Mouse (Mus musculus) Patski (cell line): ENCODE data around the gene A930017K11Rik. TPM values are rescaled to one million over a fixed set of nuclear protein-coding genes. Genes with fewer than 3 reads are reported as not detected.

Source experiments
- ATAC-seq: fragments of 100-300 bp; one replicate; pipeline ENCODE4 v1.8.0; 2021
- CTCF ChIA-PET: fragments of 350-600 bp; sonication (Branson Sonifier 250); formaldehyde crosslinking; loops from one replicate; lab custom pipeline; 2022; ENCODE audit warnings: inconsistent platforms; lab: Charles Lee
- POLR2A ChIA-PET: fragments of 350-600 bp; sonication (Branson Sonifier 250); formaldehyde crosslinking; loops from one replicate; lab custom pipeline; 2022; ENCODE audit warnings: antibody characterized with exemption, inconsistent platforms; lab: Charles Lee
- DNase-seq: peaks from one replicate; pipeline ENCODE4 v3.0.0-alpha.2; 2011; ENCODE audit warnings: low read depth, low spot score
- H3K27me3 ChIP-seq: fragments of 371-371 bp; one replicate; pipeline ENCODE4 v1.5.1; 2021
- CTCF ChIP-seq: fragments of 100-300 bp; IDR thresholded peaks from one replicate; pipeline ENCODE4 v1.5.1; 2021
- in situ Hi-C: fragments of 300-500 bp; cut with MboI; formaldehyde crosslinking; loops from 3 replicates; pipeline ENCODE4 v1.11.1; 2018; ENCODE audit warnings: low pct_unique_long_range_greater_than_20kb, mixed read lengths
- polyA plus RNA-seq: library from polyadenylated mRNA; unstranded; gene quantifications from one replicate; pipeline ENCODE4 v1.2.3, GENCODE M21; 2021

Gene A930017K11Rik
- polyA plus RNA-seq, 1 experiment from 2014 or later: 0.08 TPM

- CTCF ChIA-PET: no interaction called here
- no peak for TF ChIP-seq CTCF
- in situ Hi-C loops: no loop called here
- H3K27me3 ChIP-seq: no peaks in the 10 kb centered on the region
- POLR2A ChIA-PET: no interaction called here
- no peak for DNase-seq
- no peak for ATAC-seq
These were observed 38.1 kb downstream of the A930017K11Rik start for GRCm38 (mm10) chr17:25914295-25914694.

- DNase-seq: no peak
These were observed 38.5 kb downstream of the A930017K11Rik start for GRCm38 (mm10) chr17:25913877-25914275.

GRCm38 (mm10) chr17:25913186-25913876 is 39.0 kb downstream of the A930017K11Rik start:
- POLR2A ChIA-PET: no interaction called here
- ATAC-seq: no peak

More at GRCm38 (mm10) chr17:25913877-25914275, 38.5 kb downstream of the A930017K11Rik start:
- ChIA-PET POLR2A (no interaction called here), CTCF (no interaction called here)
- no peak for TF ChIP-seq CTCF
- no peak for ATAC-seq
- in situ Hi-C loops: no loop called here
- H3K27me3 ChIP-seq: no peaks in the 10 kb centered on the region

GRCm38 (mm10) chr17:25911816-25912215 is 40.5 kb downstream of the A930017K11Rik start:
- POLR2A ChIA-PET: no interaction called here
- CTCF ChIA-PET: interaction anchor here (2.4 kb wide), 1 partner anchor 17 kb away, joined by 14 read pairs; no protein-coding TSS in a partner anchor
- DNase-seq (no peak), ATAC-seq (no peak)
- no peak for TF ChIP-seq CTCF
- in situ Hi-C loops: no loop called here
- no peaks in the 10 kb centered on the region for H3K27me3 ChIP-seq

More at GRCm38 (mm10) chr17:25913186-25913876, 39.0 kb downstream of the A930017K11Rik start:
- no peak for DNase-seq
- no peaks in the 10 kb centered on the region for H3K27me3 ChIP-seq
- no peak for TF ChIP-seq CTCF
- CTCF ChIA-PET: no interaction called here
- in situ Hi-C loops: no loop called here

GRCm38 (mm10) chr17:25907640-25908039 is 44.7 kb downstream of the A930017K11Rik start:
- CTCF ChIA-PET: interaction anchor here (1.0 to 2.4 kb wide), 2 partner anchors 11 to 14 kb away, joined by 3 to 6 read pairs; no protein-coding TSS in a partner anchor
- in situ Hi-C loops: no loop called here
- no peak for TF ChIP-seq CTCF
- ATAC-seq (no peak), DNase-seq (no peak)
- H3K27me3 ChIP-seq: no peaks in the 10 kb centered on the region
- POLR2A ChIA-PET: no interaction called here

- CTCF ChIA-PET: interaction anchor here (1.3 to 2.9 kb wide), 2 partner anchors 9 to 109 kb away, joined by 3 to 12 read pairs; no protein-coding TSS in a partner anchor
- no peak for TF ChIP-seq CTCF
- POLR2A ChIA-PET: no interaction called here
These were observed 49.3 kb downstream of the A930017K11Rik start for GRCm38 (mm10) chr17:25903061-25903460.

GRCm38 (mm10) chr17:25900193-25900592 is 52.2 kb downstream of the A930017K11Rik start:
- DNase-seq: no peak
- no peaks in the 10 kb centered on the region for H3K27me3 ChIP-seq
- in situ Hi-C loops: no loop called here

More at GRCm38 (mm10) chr17:25903061-25903460, 49.3 kb downstream of the A930017K11Rik start:
- no peak for ATAC-seq
- in situ Hi-C loops: no loop called here
- DNase-seq: no peak
- H3K27me3 ChIP-seq: no peaks in the 10 kb centered on the region

More at GRCm38 (mm10) chr17:25900193-25900592, 52.2 kb downstream of the A930017K11Rik start:
- ATAC-seq: no peak
- ChIA-PET CTCF (no interaction called here), POLR2A (no interaction called here)
- peak; percentile 29 for TF ChIP-seq CTCF

Other genes with a start within 250 kb of the A930017K11Rik start
- not detected for gene Gng13, start 235.4 kb downstream of the A930017K11Rik start, polyA plus RNA-seq
- 13.0 TPM for gene Chtf18, start 225.1 kb downstream of the A930017K11Rik start, polyA plus RNA-seq
- gene Rpusd1, start 224.9 kb downstream of the A930017K11Rik start, polyA plus RNA-seq: 18.5 TPM
- gene Mslnl, start 216.5 kb downstream of the A930017K11Rik start, polyA plus RNA-seq: not detected
- 0.99 TPM for gene Msln, start 198.2 kb downstream of the A930017K11Rik start, polyA plus RNA-seq
- 44.9 TPM for gene Narfl, start 178.8 kb downstream of the A930017K11Rik start, polyA plus RNA-seq
- gene Haghl, start 166.9 kb downstream of the A930017K11Rik start, polyA plus RNA-seq: 108 TPM
- 0.30 TPM for gene Ccdc78, start 166.0 kb downstream of the A930017K11Rik start, polyA plus RNA-seq
- gene Fam173a, start 159.7 kb downstream of the A930017K11Rik start, polyA plus RNA-seq: 73.5 TPM
- 0.09 TPM for gene AC134908.4, start 156.9 kb downstream of the A930017K11Rik start, polyA plus RNA-seq
- 39.8 TPM for gene Metrn, start 155.4 kb downstream of the A930017K11Rik start, polyA plus RNA-seq
- 4.0 TPM for gene Fbxl16, start 143.5 kb downstream of the A930017K11Rik start, polyA plus RNA-seq
- gene Wdr24, start 128.9 kb downstream of the A930017K11Rik start, polyA plus RNA-seq: 29.9 TPM
- 22.9 TPM for gene Jmjd8, start 123.7 kb downstream of the A930017K11Rik start, polyA plus RNA-seq
- 188 TPM for gene Stub1, start 119.2 kb downstream of the A930017K11Rik start, polyA plus RNA-seq
- gene Rhbdl1, start 115.3 kb downstream of the A930017K11Rik start, polyA plus RNA-seq: 5.0 TPM
- 6.0 TPM for gene Gm20683, start 110.8 kb downstream of the A930017K11Rik start, polyA plus RNA-seq
- gene Rhot2, start 107.7 kb downstream of the A930017K11Rik start, polyA plus RNA-seq: 96.4 TPM
- gene Wdr90, start 91.1 kb downstream of the A930017K11Rik start, polyA plus RNA-seq: 27.7 TPM
- gene Mcrip2, start 83.8 kb downstream of the A930017K11Rik start, polyA plus RNA-seq: 57.8 TPM
- gene Mettl26, start 77.5 kb downstream of the A930017K11Rik start, polyA plus RNA-seq: 81.4 TPM
- 0.35 TPM for gene Wfikkn1, start 71.7 kb downstream of the A930017K11Rik start, polyA plus RNA-seq
- 20.2 TPM for gene Rab40c, start 32.8 kb downstream of the A930017K11Rik start, polyA plus RNA-seq
- gene Pigq, start 7.6 kb downstream of the A930017K11Rik start, polyA plus RNA-seq: 104 TPM
- 0.05 TPM for gene Nhlrc4, start 7.6 kb downstream of the A930017K11Rik start, polyA plus RNA-seq
- gene Capn15, start 33.2 kb upstream of the A930017K11Rik start, polyA plus RNA-seq: 23.7 TPM
- gene Rab11fip3, start 117.0 kb upstream of the A930017K11Rik start, polyA plus RNA-seq: 35.9 TPM
- gene Decr2, start 137.8 kb upstream of the A930017K11Rik start, polyA plus RNA-seq: 42.4 TPM
- 0.31 TPM for gene Nme4, start 143.0 kb upstream of the A930017K11Rik start, polyA plus RNA-seq
- gene Tmem8, start 160.7 kb upstream of the A930017K11Rik start, polyA plus RNA-seq: 22.7 TPM
- gene Mrpl28, start 170.9 kb upstream of the A930017K11Rik start, polyA plus RNA-seq: 118 TPM
- gene Axin1, start 186.1 kb upstream of the A930017K11Rik start, polyA plus RNA-seq: 71.8 TPM
- 0.22 TPM for gene Pdia2, start 246.5 kb upstream of the A930017K11Rik start, polyA plus RNA-seq